Mouse (Mus musculus) hindbrain, embryonic 16.5 days (tissue): ENCODE measurements around the gene Samsn1. TPM values are rescaled to one million over a fixed set of nuclear protein-coding genes. Genes with fewer than 3 reads are reported as not detected.

Experiments
- ATAC-seq: fragments of 200-750 bp; cut with Nextera tagmentation; 2 replicates; pipeline ENCODE4 v1.8.0; 2017; ENCODE audit warnings: moderate TSS enrichment, moderate library complexity
- H3K27ac ChIP-seq: fragments of 300-500 bp; sonication (generic); 2 replicates; pipeline ENCODE4 v1.5.1; 2014; ENCODE audit warnings: low read depth, mild to moderate bottlenecking, control low read depth, low read length, moderate library complexity
- H3K27me3 ChIP-seq: fragments of 300-500 bp; sonication (generic); replicated peaks from 2 replicates; pipeline ENCODE4 v1.6.1; 2014; ENCODE audit warnings: low read length; ENCODE audit not compliant: control insufficient read depth, insufficient read depth
- H3K36me3 ChIP-seq: fragments of 300-500 bp; sonication (generic); 2 replicates; pipeline ENCODE4 v1.6.1; 2014; ENCODE audit warnings: mild to moderate bottlenecking, low read length, moderate library complexity, mixed read lengths; ENCODE audit not compliant: control insufficient read depth, insufficient read depth
- H3K4me1 ChIP-seq: fragments of 300-500 bp; sonication (generic); 2 replicates; pipeline ENCODE4 v1.6.1; 2014; ENCODE audit warnings: low read depth, low read length; ENCODE audit not compliant: control insufficient read depth, insufficient read depth
- H3K4me2 ChIP-seq: fragments of 300-500 bp; sonication (generic); 2 replicates; pipeline ENCODE4 v1.6.1; 2014; ENCODE audit warnings: mild to moderate bottlenecking, low read length, control low read depth, moderate library complexity
- H3K4me3 ChIP-seq: fragments of 300-500 bp; sonication (generic); 2 replicates; pipeline ENCODE4 v1.5.1; 2014; ENCODE audit warnings: mild to moderate bottlenecking, low read length, control low read depth, moderate library complexity
- H3K9ac ChIP-seq: fragments of 300-500 bp; sonication (generic); 2 replicates; pipeline ENCODE4 v1.6.1; 2014; ENCODE audit warnings: low read depth, mild to moderate bottlenecking, control low read depth, low read length, moderate library complexity
- H3K9me3 ChIP-seq: fragments of 300-500 bp; sonication (generic); 2 replicates; pipeline ENCODE4 v1.6.1; 2014; ENCODE audit warnings: mild to moderate bottlenecking, low read length, moderate library complexity; ENCODE audit not compliant: control insufficient read depth
- WGBS: fragments of 180-500 bp; shearing (Covaris S2); extraction: QIAGEN DNeasy Blood & Tissue Kit; methylation state at CpG from one replicate; pipeline ENCODE4 v1.1.7; 2014; 5-methylcytosine and 5-hydroxymethylcytosine counted together
- polyA plus RNA-seq: library from polyadenylated mRNA; unstranded; fragments of >200 nt; fragmentation: Nextera tagmentation; extraction: Ambion mirVana; gene quantifications from 2 replicates; pipeline ENCODE4 v1.2.1, GENCODE M21; 2015

The Samsn1 gene
- polyA plus RNA-seq, 1 experiment from 2014 or later = 1.6 TPM

DNA sequence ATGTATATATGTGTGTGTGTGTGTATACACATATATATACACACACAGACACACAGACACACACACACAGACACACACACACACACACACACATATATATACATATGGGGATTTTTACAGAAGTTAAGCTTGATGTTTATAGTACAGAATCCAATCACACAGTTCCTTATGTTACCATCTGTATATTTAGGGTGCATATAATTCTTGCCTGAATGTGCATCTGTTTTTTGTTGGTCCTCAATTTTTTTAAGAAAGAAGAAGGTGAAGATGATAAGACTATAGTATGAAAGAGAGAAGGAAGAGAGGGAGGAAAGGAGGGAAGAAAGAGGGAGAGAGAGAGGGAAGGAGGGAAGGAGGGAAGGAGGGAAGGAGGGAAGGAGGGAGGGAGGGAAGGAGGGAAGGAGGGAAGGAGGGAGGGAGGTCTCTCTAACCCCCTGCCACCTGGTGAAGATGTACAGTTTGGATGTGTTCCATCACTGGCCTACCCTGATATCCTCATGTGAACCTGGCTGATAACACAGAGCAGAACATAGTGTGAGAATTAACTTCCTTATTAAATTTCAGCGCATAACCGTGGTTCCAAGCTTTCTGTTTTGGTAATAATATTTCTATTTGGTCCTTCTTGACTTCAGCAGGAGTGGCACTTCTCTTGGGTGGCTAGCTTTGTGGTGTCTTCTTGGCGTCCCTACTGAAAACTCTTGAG lies 19.1 kb downstream of the Samsn1 start:
- Histone ChIP-seq H3K4me1 (no peaks in the 10 kb centered on the region), H3K9ac (no peak overlapping the region), H3K9me3 (no peaks in the 10 kb centered on the region), H3K4me2 (no peak overlapping the region), H3K4me3 (no peak overlapping the region), H3K27ac (no peak overlapping the region), H3K36me3 (no peaks in the 10 kb centered on the region), H3K27me3 (no peaks in the 10 kb centered on the region)
- WGBS = 95% methylated on average over 3 of the region's 3 CpGs
- no peak for ATAC-seq

DNA sequence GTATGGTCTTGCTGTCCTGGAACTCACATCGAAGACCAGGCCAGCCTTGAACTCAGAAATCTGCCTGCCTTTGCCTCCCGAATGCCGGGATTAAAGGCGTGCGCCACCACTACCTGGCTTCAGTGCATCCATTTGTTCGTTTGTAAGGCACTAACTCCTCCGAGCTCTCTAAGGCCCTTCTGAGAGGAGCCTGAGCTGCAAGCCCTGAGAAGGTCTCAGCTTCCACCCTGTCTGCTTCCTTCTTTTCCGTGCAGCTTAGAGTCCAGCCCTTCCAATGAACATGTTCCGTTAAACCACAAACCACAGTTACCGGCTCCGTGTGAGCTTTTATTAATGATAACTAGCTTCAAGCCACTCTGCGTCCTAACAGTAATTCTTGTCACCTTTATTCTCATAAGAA lies 19.8 kb downstream of the Samsn1 start:
- no peak for ATAC-seq
- no peaks in the 10 kb centered on the region for H3K36me3 ChIP-seq
- H3K27me3 ChIP-seq = no peaks in the 10 kb centered on the region
- H3K4me2 ChIP-seq = no peak overlapping the region
- H3K4me1 ChIP-seq = no peaks in the 10 kb centered on the region
- WGBS = 85% methylated on average over 12 of the region's 12 CpGs
- no peak overlapping the region for H3K27ac ChIP-seq
- no peak overlapping the region for H3K9ac ChIP-seq
- H3K9me3 ChIP-seq = no peaks in the 10 kb centered on the region
- H3K4me3 ChIP-seq = no peak overlapping the region

- WGBS = 65% methylated on average over 6 of the region's 6 CpGs
- ATAC-seq = peak; percentile 34; the same call in 1 of the 2 replicates
- Histone ChIP-seq H3K4me1 (no peaks in the 10 kb centered on the region), H3K4me3 (no peak overlapping the region), H3K4me2 (no peak overlapping the region), H3K27ac (no peak overlapping the region), H3K36me3 (no peaks in the 10 kb centered on the region), H3K9me3 (no peaks in the 10 kb centered on the region), H3K27me3 (no peaks in the 10 kb centered on the region), H3K9ac (no peak overlapping the region)
Measured at GRCm38 (mm10) chr16:76001788-76002187, 20.3 kb downstream of the Samsn1 start.

DNA sequence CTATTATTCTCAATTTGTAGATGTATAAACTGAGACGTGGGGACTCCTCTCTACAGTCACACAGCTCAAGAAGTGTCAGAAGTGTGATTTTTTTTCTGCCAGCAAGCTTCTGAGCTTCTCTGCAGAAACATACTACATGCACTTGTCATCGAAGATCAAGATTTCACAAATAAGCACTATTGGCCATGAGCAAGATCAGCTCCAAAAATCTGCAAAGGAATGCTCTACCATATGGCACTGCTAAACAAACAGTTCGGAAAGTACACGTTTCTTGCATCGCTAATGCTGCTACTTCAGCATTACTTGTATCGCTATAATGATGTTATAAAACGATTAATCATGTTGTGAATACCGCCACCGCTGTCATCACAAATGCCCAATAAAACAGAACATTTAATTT lies 22.0 kb downstream of the Samsn1 start:
- H3K36me3 ChIP-seq = no peaks in the 10 kb centered on the region
- no peak overlapping the region for H3K4me3 ChIP-seq
- no peak overlapping the region for H3K27ac ChIP-seq
- no peaks in the 10 kb centered on the region for H3K4me1 ChIP-seq
- 81% methylated on average over 9 of the region's 9 CpGs for WGBS
- ATAC-seq = no peak
- no peak overlapping the region for H3K9ac ChIP-seq
- H3K9me3 ChIP-seq = no peaks in the 10 kb centered on the region
- H3K4me2 ChIP-seq = no peak overlapping the region
- no peaks in the 10 kb centered on the region for H3K27me3 ChIP-seq

- H3K4me1 ChIP-seq = no peaks in the 10 kb centered on the region
- no peak overlapping the region for H3K9ac ChIP-seq
- H3K9me3 ChIP-seq = no peaks in the 10 kb centered on the region
- 81% methylated on average over 1 of the region's 1 CpGs for WGBS
- H3K4me3 ChIP-seq = no peak overlapping the region
- H3K27me3 ChIP-seq = no peaks in the 10 kb centered on the region
- no peak for ATAC-seq
- no peak overlapping the region for H3K4me2 ChIP-seq
- no peak overlapping the region for H3K27ac ChIP-seq
- no peaks in the 10 kb centered on the region for H3K36me3 ChIP-seq
Measured at GRCm38 (mm10) chr16:75990173-75990572, 31.9 kb downstream of the Samsn1 start.

DNA sequence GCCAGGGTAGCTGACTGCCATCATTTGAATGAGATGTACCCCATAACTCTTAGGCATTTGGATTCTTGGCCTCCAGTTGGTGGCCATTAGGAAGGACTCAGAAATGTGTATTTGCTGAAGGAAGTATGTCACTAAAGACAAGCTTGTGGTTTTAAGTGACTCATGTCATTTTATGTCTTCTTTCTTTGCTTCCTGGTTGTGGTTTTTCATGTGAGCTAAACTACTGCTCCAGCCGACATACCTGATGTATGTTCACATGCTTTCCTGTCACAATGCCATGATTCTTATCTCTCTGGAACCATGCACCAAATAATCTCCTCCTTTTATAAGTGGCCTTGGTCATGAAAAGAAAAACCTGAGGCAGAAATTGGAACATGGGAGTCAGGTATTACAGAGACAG lies 38.2 kb downstream of the Samsn1 start:
- no peaks in the 10 kb centered on the region for H3K27me3 ChIP-seq
- H3K9me3 ChIP-seq = no peaks in the 10 kb centered on the region; the same call in 1 of the 2 replicates
- H3K36me3 ChIP-seq = no peaks in the 10 kb centered on the region
- no peak overlapping the region for H3K4me2 ChIP-seq
- no peaks in the 10 kb centered on the region for H3K4me1 ChIP-seq
- ATAC-seq = no peak
- no peak overlapping the region for H3K4me3 ChIP-seq
- 95% methylated on average over 1 of the region's 1 CpGs for WGBS
- H3K27ac ChIP-seq = no peak overlapping the region
- no peak overlapping the region for H3K9ac ChIP-seq

GRCm38 (mm10) chr16:75979381-75979780 lies 42.7 kb downstream of the Samsn1 start:
- Histone ChIP-seq H3K9ac (no peak overlapping the region), H3K4me2 (no peak overlapping the region), H3K36me3 (no peaks in the 10 kb centered on the region), H3K27me3 (no peaks in the 10 kb centered on the region), H3K4me3 (no peak overlapping the region), H3K27ac (no peak overlapping the region), H3K9me3 (no peaks in the 10 kb centered on the region; the same call in 1 of the 2 replicates), H3K4me1 (no peaks in the 10 kb centered on the region)
- ATAC-seq = no peak

DNA sequence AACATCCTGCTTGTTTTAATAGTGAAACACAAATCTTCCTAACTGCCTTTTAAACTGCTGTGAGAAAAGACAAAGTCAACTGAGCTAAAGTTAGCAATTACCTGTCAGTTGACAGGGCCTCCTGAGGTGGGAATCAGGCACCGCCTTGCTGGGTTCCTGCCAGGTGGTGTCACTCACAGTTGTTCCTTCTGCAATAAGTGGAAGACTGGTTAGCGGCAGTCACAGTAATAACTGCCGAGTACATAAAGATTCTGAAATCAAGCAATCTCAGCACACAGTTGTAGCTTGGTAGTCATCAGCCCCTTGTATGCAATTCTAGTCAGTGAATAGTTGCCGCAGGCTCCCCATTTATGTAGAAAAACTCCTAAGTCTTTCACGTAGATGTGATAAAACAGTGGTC lies 44.3 kb downstream of the Samsn1 start:
- 83% methylated on average over 5 of the region's 5 CpGs for WGBS
- ATAC-seq = no peak
- Histone ChIP-seq H3K36me3 (no peaks in the 10 kb centered on the region), H3K27me3 (no peaks in the 10 kb centered on the region), H3K4me3 (no peak overlapping the region), H3K9ac (no peak overlapping the region), H3K27ac (no peak overlapping the region), H3K4me2 (no peak overlapping the region), H3K9me3 (no peaks in the 10 kb centered on the region), H3K4me1 (no peaks in the 10 kb centered on the region)

- Histone ChIP-seq H3K9ac (no peak overlapping the region), H3K4me3 (no peak overlapping the region), H3K36me3 (no peaks in the 10 kb centered on the region), H3K27ac (no peak overlapping the region), H3K4me1 (no peaks in the 10 kb centered on the region), H3K9me3 (no peaks in the 10 kb centered on the region), H3K27me3 (no peaks in the 10 kb centered on the region), H3K4me2 (no peak overlapping the region)
- 79% methylated on average over 11 of the region's 11 CpGs for WGBS
- no peak for ATAC-seq
Measured at GRCm38 (mm10) chr16:75975682-75976332, 46.3 kb downstream of the Samsn1 start.
